In genomic region chr2:51008251-51008533, GRCm38 (mm10) we compare ENCODE assay signal across 29 mouse cellular contexts.
DNase-seq lines count a peak whose midpoint lies in the region; ATAC-seq lines count a peak whose summit lies in the region.
"Had no signal": no experiment of that assay in that cellular context is flagged by ENCODE, and none has a peak within 500 bp of the region (broad histone marks: within the 10 kb centered on the region; RNA-seq: fewer than 3 reads in every experiment).

No protein-coding gene starts in this region.

- no peaks in the 10 kb centered on the region for H3K9me3 ChIP-seq in embryonic facial prominence, embryonic 11.5 days (replicated peaks; ENCODE audit: control insufficient read depth, low read length)
- no peaks in the 10 kb centered on the region for H3K9me3 ChIP-seq in embryonic facial prominence, embryonic 10.5 days
- H3K9me3 ChIP-seq in midbrain, embryonic 10.5 days (replicated peaks) = no peaks in the 10 kb centered on the region
- no peaks in the 10 kb centered on the region for H3K9me3 ChIP-seq in midbrain, embryonic 14.5 days (ENCODE audit: control insufficient read depth, low read length)
- H3K9me3 ChIP-seq: neural tube, embryonic 13.5 days had no signal

- H3K27me3 ChIP-seq in embryonic facial prominence, embryonic 11.5 days (ENCODE audit: control insufficient read depth, insufficient read depth, low read length) = no peaks in the 10 kb centered on the region
- no peaks in the 10 kb centered on the region for H3K27me3 ChIP-seq in embryonic facial prominence, embryonic 10.5 days (replicated peaks; ENCODE audit: low read depth, poor library complexity, severe bottlenecking)
- H3K27me3 ChIP-seq in midbrain, embryonic 10.5 days (ENCODE audit: low read depth, poor library complexity, severe bottlenecking) = no peaks in the 10 kb centered on the region
- H3K27me3 ChIP-seq in midbrain, embryonic 14.5 days (ENCODE audit: control insufficient read depth, insufficient read depth, low read length) = no peaks in the 10 kb centered on the region
- H3K27me3 ChIP-seq: neural tube, embryonic 13.5 days had no signal

- no peak overlapping the region for H3K4me3 ChIP-seq in embryonic facial prominence, embryonic 11.5 days (ENCODE audit: low read depth, low read length)
- H3K4me3 ChIP-seq in embryonic facial prominence, embryonic 10.5 days = no peak overlapping the region
- no peak overlapping the region for H3K4me3 ChIP-seq in midbrain, embryonic 10.5 days
- no peak overlapping the region for H3K4me3 ChIP-seq in midbrain, embryonic 14.5 days (replicated peaks; ENCODE audit: low read depth, low read length)
- H3K4me3 ChIP-seq: erythroblast, embryonic 14.5 days; gastrocnemius, adult 2 months; neural tube, embryonic 13.5 days had no signal

- no peak overlapping the region for H3K9ac ChIP-seq in embryonic facial prominence, embryonic 11.5 days (replicated peaks; ENCODE audit: low read length)
- no peak overlapping the region for H3K9ac ChIP-seq in midbrain, embryonic 14.5 days (replicated peaks; ENCODE audit: low read length)
- H3K9ac ChIP-seq: hindbrain, embryonic 14.5 days; liver, embryonic 14.5 days; neural tube, embryonic 13.5 days had no signal

- no peak overlapping the region for H3K27ac ChIP-seq in embryonic facial prominence, embryonic 11.5 days (replicated peaks; ENCODE audit: low read depth, low read length)
- no peak overlapping the region for H3K27ac ChIP-seq in embryonic facial prominence, embryonic 10.5 days (replicated peaks)
- peak overlapping the region; percentile 74 for H3K27ac ChIP-seq in midbrain, embryonic 10.5 days (replicated peaks)
- no peak overlapping the region for H3K27ac ChIP-seq in midbrain, embryonic 14.5 days (replicated peaks; ENCODE audit: low read depth, low read length)
- H3K27ac ChIP-seq: gastrocnemius, adult 2 months; hindbrain, embryonic 14.5 days; liver, embryonic 14.5 days; neural tube, embryonic 13.5 days had no signal

- 62% methylated on average over 2 of the region's 2 CpGs for WGBS in embryonic facial prominence, embryonic 11.5 days
- 65% methylated on average over 2 of the region's 2 CpGs for WGBS in embryonic facial prominence, embryonic 10.5 days
- whole genome bisulfite sequencing in midbrain, embryonic 10.5 days = 77% methylated on average over 2 of the region's 2 CpGs
- 51% methylated on average over 2 of the region's 2 CpGs for WGBS in midbrain, embryonic 14.5 days
- WGBS in large intestine, adult 2 months = 21% methylated on average over 2 of the region's 2 CpGs

- no peaks in the 10 kb centered on the region for H3K4me1 ChIP-seq in embryonic facial prominence, embryonic 11.5 days (ENCODE audit: control insufficient read depth, insufficient read depth, low read length)
- peaks cover 14% of the 10 kb centered on the region for H3K4me1 ChIP-seq in embryonic facial prominence, embryonic 10.5 days
- peaks cover 37% of the 10 kb centered on the region for H3K4me1 ChIP-seq in midbrain, embryonic 10.5 days
- H3K4me1 ChIP-seq in midbrain, embryonic 14.5 days (ENCODE audit: control insufficient read depth, insufficient read depth, low read length) = no peaks in the 10 kb centered on the region

- H3K36me3 ChIP-seq in embryonic facial prominence, embryonic 11.5 days (replicated peaks; ENCODE audit: control insufficient read depth, insufficient read depth, low read depth, low read length) = no peaks in the 10 kb centered on the region
- H3K36me3 ChIP-seq in embryonic facial prominence, embryonic 10.5 days (replicated peaks) = no peaks in the 10 kb centered on the region
- H3K36me3 ChIP-seq in midbrain, embryonic 10.5 days = no peaks in the 10 kb centered on the region
- no peaks in the 10 kb centered on the region for H3K36me3 ChIP-seq in midbrain, embryonic 14.5 days (ENCODE audit: control insufficient read depth, insufficient read depth, low read length)
- H3K36me3 ChIP-seq: neural tube, embryonic 13.5 days had no signal

- no peak overlapping the region for H3K4me2 ChIP-seq in embryonic facial prominence, embryonic 11.5 days (ENCODE audit: low read depth, low read length)
- H3K4me2 ChIP-seq in midbrain, embryonic 14.5 days (ENCODE audit: low read length) = no peak overlapping the region
- H3K4me2 ChIP-seq: heart, embryonic 11.5 days; hindbrain, embryonic 14.5 days; neural tube, embryonic 13.5 days had no signal

- 0 out of 2 replicates have a peak, but pooled peaks have one; percentile 52 for ATAC-seq in embryonic facial prominence, embryonic 11.5 days (replicated peaks; ENCODE audit: insufficient number of reproducible peaks, low FRiP score, low TSS enrichment, low read depth)
- no peak for ATAC-seq in midbrain, embryonic 14.5 days (ENCODE audit: low FRiP score, low TSS enrichment)
- ATAC-seq: forebrain, embryonic 14.5 days; inflammation-experienced regulatory T-cells, adult 6 months had no signal

- DNase-seq in embryonic facial prominence, embryonic 11.5 days (ENCODE audit: low spot score) = no peak
- no peak for DNase-seq in embryonic facial prominence, embryonic 10.5 days (ENCODE audit: low spot score)
- DNase-seq in midbrain, embryonic 10.5 days (ENCODE audit: low spot score) = peak; percentile 13
- no peak for DNase-seq in midbrain, embryonic 14.5 days
- peak; percentile 8 for DNase-seq in ES-CJ7 (ENCODE audit: low read depth, low spot score)
- peak; percentile 65 for DNase-seq in large intestine, adult 2 months (ENCODE audit: low read depth, low spot score)
- no peak for DNase-seq in gastrocnemius, adult 18-20 months (ENCODE audit: low spot score)
- DNase-seq: cerebellum, adult 8-10 months; cerebellum, postnatal 25 days; gastrocnemius, adult 2 months; gastrocnemius, postnatal 36 days; heart, adult 18-20 months; heart, postnatal 4 days; kidney, adult 9 months; kidney, postnatal 10 days; layer of hippocampus, adult 9-11 months; liver; lung, adult 2 months; lung, postnatal 14 days; right cerebral cortex, postnatal 4 days; thymus, adult 2 months; thymus, postnatal 4 days had no signal

Comparison
In these comparisons a context has a peak if more than half of its experiments do, and no peak if none do; other contexts are left out.
1. DNase-seq: peak in midbrain, embryonic 10.5 days (single experiment), ES-CJ7 (single experiment) and large intestine, adult 2 months (single experiment); none in embryonic facial prominence, embryonic 11.5 days (single experiment), embryonic facial prominence, embryonic 10.5 days (single experiment), midbrain, embryonic 14.5 days (single experiment) and gastrocnemius, adult 18-20 months (single experiment).